Mouse (Mus musculus) forebrain, embryonic 13.5 days (tissue): ENCODE results near the gene Iqck. TPM values are rescaled to one million over a fixed set of nuclear protein-coding genes. Genes with fewer than 3 reads are reported as not detected.

Source experiments
- ATAC-seq: fragments of 200-750 bp; cut with Nextera tagmentation; 2 replicates; pipeline ENCODE4 v1.8.0; 2017
- H3K27ac ChIP-seq: fragments of 300-500 bp; sonication (generic); 2 replicates; pipeline ENCODE4 v1.5.1; 2015; ENCODE audit warnings: inconsistent platforms, mild to moderate bottlenecking, moderate library complexity
- H3K27me3 ChIP-seq: fragments of 300-500 bp; sonication (generic); 2 replicates; pipeline ENCODE4 v1.6.1; 2015; ENCODE audit warnings: mild to moderate bottlenecking, inconsistent platforms
- H3K36me3 ChIP-seq: fragments of 300-500 bp; sonication (generic); 2 replicates; pipeline ENCODE4 v1.6.1; 2015; ENCODE audit warnings: mild to moderate bottlenecking, inconsistent platforms; ENCODE audit not compliant: poor library complexity, severe bottlenecking
- H3K4me1 ChIP-seq: fragments of 300-500 bp; sonication (generic); 2 replicates; pipeline ENCODE4 v1.6.1; 2015; ENCODE audit warnings: inconsistent platforms
- H3K4me2 ChIP-seq: fragments of 300-500 bp; sonication (generic); 2 replicates; pipeline ENCODE4 v1.6.1; 2015; ENCODE audit warnings: inconsistent platforms, mild to moderate bottlenecking, moderate library complexity
- H3K4me3 ChIP-seq: fragments of 300-500 bp; sonication (generic); 2 replicates; pipeline ENCODE4 v1.5.1; 2015; ENCODE audit warnings: mild to moderate bottlenecking, inconsistent platforms
- H3K9ac ChIP-seq: fragments of 300-500 bp; sonication (generic); 2 replicates; pipeline ENCODE4 v1.6.1; 2015; ENCODE audit warnings: mild to moderate bottlenecking, inconsistent platforms
- H3K9me3 ChIP-seq: fragments of 300-500 bp; sonication (generic); replicated peaks from 2 replicates; pipeline ENCODE4 v1.6.1; 2016; ENCODE audit warnings: inconsistent platforms
- WGBS: fragments of 180-500 bp; shearing (Covaris S2); methylation state at CpG from one replicate; pipeline ENCODE4 v1.1.7; 2015; 5-methylcytosine and 5-hydroxymethylcytosine counted together
- polyA plus RNA-seq: library from polyadenylated mRNA; unstranded; fragments of >200 nt; fragmentation: Nextera tagmentation; extraction: Ambion mirVana; gene quantifications from 2 replicates; pipeline ENCODE4 v1.2.1, GENCODE M21; 2015

The Iqck gene
- polyA plus RNA-seq, 1 experiment from 2014 or later: 3.1 TPM

- no peaks in the 10 kb centered on the region for H3K9me3 ChIP-seq
- 64% methylated on average over 7 of the region's 7 CpGs for WGBS
- H3K27ac ChIP-seq: no peak overlapping the region
- H3K4me2 ChIP-seq: no peak overlapping the region
- no peak overlapping the region for H3K9ac ChIP-seq
- ATAC-seq: no peak
- H3K36me3 ChIP-seq: no peaks in the 10 kb centered on the region
- H3K27me3 ChIP-seq: no peaks in the 10 kb centered on the region
- no peak overlapping the region for H3K4me3 ChIP-seq
- no peaks in the 10 kb centered on the region for H3K4me1 ChIP-seq
Measured at GRCm38 (mm10) chr7:118943170-118943569, 87.6 kb downstream of the Iqck start.

- no peaks in the 10 kb centered on the region for H3K9me3 ChIP-seq
- H3K4me2 ChIP-seq: no peak overlapping the region
- no peak overlapping the region for H3K4me3 ChIP-seq
- no peaks in the 10 kb centered on the region for H3K4me1 ChIP-seq
- 32% methylated on average over 2 of the region's 2 CpGs for WGBS
- no peak for ATAC-seq
- H3K27ac ChIP-seq: no peak overlapping the region
- no peaks in the 10 kb centered on the region for H3K36me3 ChIP-seq
- no peaks in the 10 kb centered on the region for H3K27me3 ChIP-seq
- H3K9ac ChIP-seq: no peak overlapping the region
Measured at GRCm38 (mm10) chr7:118944884-118945283, 89.3 kb downstream of the Iqck start.

GRCm38 (mm10) chr7:118947241-118947640, 91.7 kb downstream of the Iqck start:
- Histone ChIP-seq H3K4me1 (no peaks in the 10 kb centered on the region), H3K9ac (no peak overlapping the region), H3K36me3 (no peaks in the 10 kb centered on the region), H3K4me2 (no peak overlapping the region), H3K27me3 (no peaks in the 10 kb centered on the region), H3K9me3 (no peaks in the 10 kb centered on the region), H3K4me3 (no peak overlapping the region), H3K27ac (no peak overlapping the region)
- ATAC-seq: no peak
- 65% methylated on average over 3 of the region's 3 CpGs for WGBS

GRCm38 (mm10) chr7:118948677-118949282, 93.2 kb downstream of the Iqck start:
- ATAC-seq: no peak

GRCm38 (mm10) chr7:118949749-118950148, 94.2 kb downstream of the Iqck start:
- H3K4me1 ChIP-seq: no peaks in the 10 kb centered on the region
- WGBS: 51% methylated on average over 7 of the region's 7 CpGs
- ATAC-seq: no peak

More at GRCm38 (mm10) chr7:118948677-118949282, 93.2 kb downstream of the Iqck start:
- Histone ChIP-seq H3K4me2 (no peak overlapping the region), H3K4me1 (no peaks in the 10 kb centered on the region), H3K9ac (no peak overlapping the region), H3K27me3 (no peaks in the 10 kb centered on the region), H3K36me3 (no peaks in the 10 kb centered on the region), H3K27ac (no peak overlapping the region), H3K4me3 (no peak overlapping the region), H3K9me3 (no peaks in the 10 kb centered on the region)
- 49% methylated on average over 2 of the region's 2 CpGs for WGBS

GRCm38 (mm10) chr7:118953626-118954282, 98.2 kb downstream of the Iqck start:
- Histone ChIP-seq H3K27ac (no peak overlapping the region), H3K4me2 (no peak overlapping the region), H3K27me3 (no peaks in the 10 kb centered on the region), H3K4me1 (no peaks in the 10 kb centered on the region), H3K9me3 (no peaks in the 10 kb centered on the region), H3K36me3 (no peaks in the 10 kb centered on the region), H3K4me3 (no peak overlapping the region), H3K9ac (no peak overlapping the region)
- WGBS: 56% methylated on average over 11 of the region's 11 CpGs
- ATAC-seq: no peak

More at GRCm38 (mm10) chr7:118949749-118950148, 94.2 kb downstream of the Iqck start:
- no peaks in the 10 kb centered on the region for H3K36me3 ChIP-seq
- H3K27me3 ChIP-seq: no peaks in the 10 kb centered on the region
- no peaks in the 10 kb centered on the region for H3K9me3 ChIP-seq
- no peak overlapping the region for H3K4me3 ChIP-seq
- no peak overlapping the region for H3K27ac ChIP-seq
- no peak overlapping the region for H3K4me2 ChIP-seq
- no peak overlapping the region for H3K9ac ChIP-seq

GRCm38 (mm10) chr7:118954968-118955367, 99.4 kb downstream of the Iqck start:
- Histone ChIP-seq H3K27me3 (no peaks in the 10 kb centered on the region), H3K4me1 (no peaks in the 10 kb centered on the region), H3K9me3 (no peaks in the 10 kb centered on the region), H3K27ac (no peak overlapping the region), H3K9ac (no peak overlapping the region), H3K4me3 (no peak overlapping the region), H3K4me2 (no peak overlapping the region), H3K36me3 (no peaks in the 10 kb centered on the region)
- no peak for ATAC-seq
- 88% methylated on average over 1 of the region's 1 CpGs for WGBS

- no peak overlapping the region for H3K4me3 ChIP-seq
- ATAC-seq: no peak
- no peaks in the 10 kb centered on the region for H3K36me3 ChIP-seq
- no peak overlapping the region for H3K4me2 ChIP-seq
- H3K27me3 ChIP-seq: no peaks in the 10 kb centered on the region
- 83% methylated on average over 4 of the region's 4 CpGs for WGBS
- H3K4me1 ChIP-seq: no peaks in the 10 kb centered on the region
- H3K9ac ChIP-seq: no peak overlapping the region
- H3K27ac ChIP-seq: no peak overlapping the region
- no peaks in the 10 kb centered on the region for H3K9me3 ChIP-seq
Measured at GRCm38 (mm10) chr7:118956616-118957246, 101.2 kb downstream of the Iqck start.

GRCm38 (mm10) chr7:118959209-118959608, 103.7 kb downstream of the Iqck start:
- no peak overlapping the region for H3K27ac ChIP-seq

GRCm38 (mm10) chr7:118964777-118965176, 109.2 kb downstream of the Iqck start:
- Histone ChIP-seq H3K9ac (no peak overlapping the region), H3K36me3 (peaks cover 7% of the 10 kb centered on the region; the same call in 1 of the 2 replicates), H3K4me3 (no peak overlapping the region), H3K27ac (no peak overlapping the region), H3K4me2 (no peak overlapping the region), H3K9me3 (no peaks in the 10 kb centered on the region), H3K27me3 (no peaks in the 10 kb centered on the region), H3K4me1 (0 out of 2 replicates have a peak, but pooled peaks cover 6% of the 10 kb centered on the region)
- no peak for ATAC-seq
- WGBS: 4% methylated on average over 3 of the region's 3 CpGs

More at GRCm38 (mm10) chr7:118959209-118959608, 103.7 kb downstream of the Iqck start:
- 77% methylated on average over 7 of the region's 7 CpGs for WGBS
- Histone ChIP-seq H3K4me1 (no peaks in the 10 kb centered on the region), H3K36me3 (no peaks in the 10 kb centered on the region), H3K27me3 (no peaks in the 10 kb centered on the region), H3K9ac (no peak overlapping the region), H3K4me3 (no peak overlapping the region), H3K4me2 (no peak overlapping the region), H3K9me3 (no peaks in the 10 kb centered on the region)
- no peak for ATAC-seq

- Histone ChIP-seq H3K9ac (no peak overlapping the region), H3K4me2 (no peak overlapping the region), H3K36me3 (peaks cover 7% of the 10 kb centered on the region; the same call in 1 of the 2 replicates), H3K27me3 (no peaks in the 10 kb centered on the region), H3K27ac (no peak overlapping the region), H3K4me3 (no peak overlapping the region), H3K4me1 (0 out of 2 replicates have a peak, but pooled peaks cover 6% of the 10 kb centered on the region), H3K9me3 (no peaks in the 10 kb centered on the region)
- 42% methylated on average over 7 of the region's 7 CpGs for WGBS
- ATAC-seq: no peak
Measured at GRCm38 (mm10) chr7:118965198-118965597, 109.6 kb downstream of the Iqck start.

- H3K4me2 ChIP-seq: no peak overlapping the region
- H3K9ac ChIP-seq: no peak overlapping the region
- H3K27ac ChIP-seq: no peak overlapping the region
- peaks cover 29% of the 10 kb centered on the region for H3K36me3 ChIP-seq
- no peak overlapping the region for H3K4me3 ChIP-seq
- H3K27me3 ChIP-seq: no peaks in the 10 kb centered on the region
- no peaks in the 10 kb centered on the region for H3K9me3 ChIP-seq
- H3K4me1 ChIP-seq: peaks cover 15% of the 10 kb centered on the region
- no peak for ATAC-seq
- 88% methylated on average over 3 of the region's 3 CpGs for WGBS
Measured at GRCm38 (mm10) chr7:118968870-118969269, 113.3 kb downstream of the Iqck start.
